Mouse (Mus musculus): ENCODE measurements around the gene Sult2b1. TPM values are rescaled to one million over a fixed set of nuclear protein-coding genes. Genes with fewer than 3 reads are reported as not detected.

Sult2b1 gene
- total RNA-seq, 2 experiments from 2014 or later: 11.8 to 12.0 TPM

- peak; percentile 96 to 97 for DNase-seq (ENCODE audit: low spot score in 2 of 2)
These were observed 16.9 kb upstream of the Sult2b1 start for GRCm38 (mm10) chr7:45801348-45801747.

GRCm38 (mm10) chr7:45800546-45801204 lies 16.2 kb upstream of the Sult2b1 start:
- DNase-seq (ENCODE audit: low spot score in 2 of 2): no peak

DNA sequence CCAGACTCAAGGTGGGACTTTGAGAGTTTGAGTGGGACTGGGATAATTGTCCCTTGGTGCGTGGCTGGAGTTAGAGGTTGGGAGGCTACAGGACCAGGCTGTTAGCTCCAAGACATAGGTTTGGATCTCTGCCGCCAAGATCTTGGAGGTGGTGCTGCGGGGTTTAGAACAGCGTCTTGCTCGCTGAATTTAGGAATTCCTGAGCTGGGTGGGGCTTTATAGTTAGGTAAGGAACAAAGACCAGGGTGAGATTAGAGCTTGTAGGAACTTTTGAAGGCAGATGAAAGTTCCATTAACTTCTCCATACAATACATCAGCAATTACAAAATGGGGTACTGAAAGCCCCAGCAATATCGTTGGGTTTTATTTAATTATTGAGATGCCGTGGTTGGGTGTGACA lies 15.5 kb upstream of the Sult2b1 start:
- no peak for DNase-seq (ENCODE audit: low spot score in 2 of 2)

- DNase-seq (ENCODE audit: low spot score in 2 of 2): no peak
These were observed 14.5 kb upstream of the Sult2b1 start for GRCm38 (mm10) chr7:45798931-45799330.

DNA sequence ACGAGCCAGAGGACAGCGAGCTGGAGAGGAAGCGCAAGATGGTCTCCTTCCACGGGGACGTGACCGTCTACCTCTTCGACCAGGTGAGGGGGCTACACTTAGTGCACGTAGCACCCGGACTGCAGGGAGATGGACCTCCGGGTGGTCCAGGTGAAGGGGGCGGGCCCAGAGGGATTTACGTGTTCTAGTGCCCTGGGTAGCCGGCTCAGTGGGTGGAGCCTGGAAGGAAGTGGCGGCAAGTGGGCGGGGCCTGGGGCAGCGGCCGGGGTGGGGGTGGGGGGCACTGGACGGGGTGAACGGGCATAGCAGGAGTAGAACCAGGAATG lies 14.0 kb upstream of the Sult2b1 start:
- no peak for DNase-seq (ENCODE audit: low spot score in 2 of 2)

- peak in 1 of 2 experiments; percentile 26 for DNase-seq (ENCODE audit: low spot score in 2 of 2)
These were observed 13.4 kb upstream of the Sult2b1 start for GRCm38 (mm10) chr7:45797661-45798510.

GRCm38 (mm10) chr7:45796950-45797349 lies 12.5 kb upstream of the Sult2b1 start:
- DNase-seq (ENCODE audit: low spot score in 2 of 2): no peak

GRCm38 (mm10) chr7:45794971-45795370 lies 10.5 kb upstream of the Sult2b1 start:
- peak in 1 of 2 experiments; percentile 23 for DNase-seq (ENCODE audit: low spot score in 2 of 2)

DNA sequence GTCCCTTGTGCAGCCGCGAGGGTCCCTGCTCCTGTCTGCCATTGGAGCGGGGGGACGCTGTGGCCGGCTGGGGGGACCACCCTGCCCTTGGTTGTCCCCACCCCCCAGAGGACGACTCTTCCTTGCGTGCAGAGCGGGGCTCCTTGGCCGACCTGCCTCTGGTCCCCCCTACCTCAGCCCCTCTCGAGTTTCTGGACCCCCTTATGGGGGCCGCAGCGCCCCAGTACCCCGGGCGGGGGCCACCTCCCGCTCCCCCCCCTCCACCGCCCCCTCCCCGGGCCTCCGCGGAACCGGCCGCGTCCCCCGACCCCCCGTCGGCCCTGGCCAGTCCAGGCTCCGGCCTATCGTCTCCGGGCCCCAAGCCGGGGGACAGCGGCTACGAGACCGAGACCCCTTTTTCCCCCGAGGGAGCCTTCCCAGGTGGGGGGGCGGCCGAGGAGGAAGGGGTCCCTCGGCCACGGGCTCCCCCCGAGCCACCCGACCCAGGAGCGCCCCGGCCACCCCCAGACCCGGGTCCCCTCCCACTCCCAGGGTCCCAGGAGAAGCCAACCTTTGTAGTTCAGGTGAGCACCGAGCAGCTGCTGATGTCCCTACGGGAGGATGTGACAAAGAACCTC lies 9.6 kb upstream of the Sult2b1 start:
- peak in 1 of 2 experiments; percentile 11 for DNase-seq (ENCODE audit: low spot score in 2 of 2)

DNA sequence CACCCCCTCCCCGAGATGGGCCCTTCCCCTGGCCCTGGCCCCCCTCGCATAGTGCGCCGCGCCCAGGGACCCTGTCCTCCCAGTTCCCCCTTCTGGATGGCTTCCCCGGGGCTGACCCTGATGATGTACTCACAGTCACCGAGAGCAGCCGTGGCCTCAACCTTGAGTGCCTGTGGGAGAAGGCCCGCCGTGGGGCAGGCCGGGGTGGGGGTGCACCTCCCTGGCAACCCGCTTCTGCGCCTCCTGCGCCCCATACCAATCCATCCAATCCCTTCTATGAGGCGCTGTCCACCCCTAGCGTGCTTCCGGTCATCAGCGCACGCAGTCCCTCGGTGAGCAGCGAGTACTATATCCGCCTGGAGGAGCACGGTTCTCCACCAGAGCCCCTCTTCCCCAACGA lies 8.8 kb upstream of the Sult2b1 start:
- peak in 1 of 2 experiments; percentile 12 for DNase-seq (ENCODE audit: low spot score in 2 of 2)

DNA sequence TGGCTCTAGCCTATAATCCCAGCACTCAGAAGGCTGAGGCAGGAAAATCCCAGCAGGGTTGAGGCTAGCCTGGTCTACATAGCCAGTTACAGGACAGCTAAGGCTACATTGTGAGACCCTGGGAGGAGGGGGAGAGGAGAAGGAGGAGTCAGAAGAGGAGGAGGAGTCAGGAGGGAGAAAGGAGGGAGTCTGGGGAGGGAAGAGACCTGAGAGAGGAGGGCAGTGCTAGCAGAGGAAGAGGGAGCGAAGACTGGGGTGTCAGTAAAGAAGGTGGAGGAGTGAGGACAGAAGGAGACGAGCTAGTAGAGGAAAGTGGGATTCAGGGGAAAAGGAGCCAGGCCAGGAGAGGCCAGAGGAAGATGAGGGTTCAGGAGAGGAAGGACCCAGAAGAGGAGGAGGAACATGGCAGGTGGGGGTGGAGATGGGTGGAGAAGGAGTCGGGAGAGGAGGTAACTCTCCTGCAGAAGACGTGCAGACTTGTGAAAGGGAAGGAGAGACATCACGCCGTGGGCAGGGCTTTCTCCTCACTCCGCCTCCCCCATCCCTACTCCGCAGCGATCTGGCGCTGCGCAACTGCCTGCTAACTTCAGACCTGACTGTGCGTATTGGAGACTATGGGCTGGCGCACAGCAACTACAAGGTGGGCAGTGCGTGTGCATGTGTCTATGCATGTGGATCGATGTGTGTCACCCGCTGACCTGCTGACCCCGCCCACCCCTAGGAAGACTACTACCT lies 7.5 kb upstream of the Sult2b1 start:
- peak in 1 of 2 experiments; percentile 21 for DNase-seq (ENCODE audit: low spot score in 2 of 2)

DNA sequence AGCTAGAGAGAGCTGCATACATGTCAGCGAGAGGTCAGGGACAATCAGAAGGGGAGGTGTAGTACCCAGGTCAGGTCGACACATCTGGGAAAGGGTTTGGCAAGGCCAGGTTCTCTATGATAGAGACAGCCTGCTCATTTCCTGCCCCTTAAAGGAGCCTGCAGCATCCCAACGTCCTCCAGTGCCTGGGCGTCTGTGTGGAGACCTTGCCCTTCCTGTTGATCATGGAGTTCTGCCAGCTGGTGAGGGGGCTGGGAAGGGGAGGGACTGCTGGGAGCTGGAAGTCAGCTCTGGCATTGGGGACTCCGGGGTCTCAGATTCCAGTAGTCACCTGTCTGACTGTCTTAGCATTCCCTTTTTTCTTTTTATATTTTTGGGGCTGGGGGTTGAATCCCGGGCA lies 6.3 kb upstream of the Sult2b1 start:
- DNase-seq (ENCODE audit: low spot score in 2 of 2): no peak

GRCm38 (mm10) chr7:45787642-45788041 lies 3.2 kb upstream of the Sult2b1 start:
- peak in 1 of 2 experiments; percentile 14 for DNase-seq (ENCODE audit: low spot score in 2 of 2)

- DNase-seq (ENCODE audit: low spot score in 2 of 2): peak in 1 of 2 experiments; percentile 54
These were observed 2.4 kb upstream of the Sult2b1 start for GRCm38 (mm10) chr7:45786661-45787413.

DNA sequence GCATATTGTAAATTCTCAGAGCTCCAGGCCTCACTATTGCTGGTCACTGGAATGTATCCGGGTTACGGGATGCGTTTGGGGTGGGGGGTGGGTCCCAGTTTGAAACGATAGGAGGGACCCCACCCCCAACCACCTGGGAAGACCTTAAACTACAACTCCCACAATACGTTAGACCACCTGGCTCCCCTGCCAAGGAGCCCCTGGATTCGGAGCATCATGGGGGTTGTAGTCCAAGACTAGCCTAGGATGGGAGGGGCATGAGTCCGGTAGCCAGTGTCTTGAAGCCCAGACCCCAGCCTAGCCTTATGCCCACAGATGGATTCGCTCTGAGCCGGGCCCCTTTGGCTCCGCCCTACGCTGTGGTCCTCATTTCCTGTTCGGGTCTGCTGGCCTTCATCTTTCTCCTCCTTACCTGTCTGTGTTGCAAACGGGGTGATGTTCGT lies 1.7 kb upstream of the Sult2b1 start:
- peak in 1 of 2 experiments; percentile 66 for DNase-seq (ENCODE audit: low spot score in 2 of 2)

DNA sequence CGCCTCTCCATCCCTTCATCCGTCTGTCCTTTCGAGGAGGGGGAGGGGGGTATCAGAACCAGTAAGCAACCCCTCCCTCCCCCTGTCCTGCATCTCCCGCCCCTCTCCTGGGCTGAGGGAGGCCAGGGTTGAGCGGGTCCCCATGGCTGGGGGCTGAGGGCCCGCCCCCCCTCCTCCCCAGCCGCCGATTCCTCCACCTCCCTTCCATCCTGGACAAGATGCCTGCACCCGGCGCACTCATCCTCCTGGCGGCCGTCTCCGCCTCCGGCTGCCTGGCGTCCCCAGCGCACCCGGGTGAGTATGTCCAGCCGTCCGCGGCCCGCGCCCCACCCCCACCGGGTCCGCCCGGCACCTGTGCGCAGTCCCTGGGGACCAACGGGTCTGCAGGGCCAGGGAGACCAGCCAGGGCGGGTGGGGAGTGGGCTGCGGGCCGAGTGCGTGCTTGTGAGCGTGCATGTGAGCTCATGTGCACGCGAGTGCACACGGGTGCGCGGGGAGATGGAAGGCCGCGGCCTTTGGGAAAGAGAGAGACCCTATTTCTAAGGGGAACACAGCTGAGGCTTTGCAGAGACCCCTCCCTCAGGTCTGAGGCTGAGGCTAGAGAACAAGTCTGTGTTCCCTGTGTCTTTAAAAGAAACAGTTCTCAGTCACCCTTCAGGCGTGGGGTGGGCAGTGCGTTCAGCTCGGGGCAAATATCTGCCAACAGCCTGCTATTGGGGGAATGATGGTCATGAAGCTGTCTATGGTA lies 1.1 kb upstream of the Sult2b1 start:
- DNase-seq (ENCODE audit: low spot score in 2 of 2): peak; percentile 63 to 75

DNA sequence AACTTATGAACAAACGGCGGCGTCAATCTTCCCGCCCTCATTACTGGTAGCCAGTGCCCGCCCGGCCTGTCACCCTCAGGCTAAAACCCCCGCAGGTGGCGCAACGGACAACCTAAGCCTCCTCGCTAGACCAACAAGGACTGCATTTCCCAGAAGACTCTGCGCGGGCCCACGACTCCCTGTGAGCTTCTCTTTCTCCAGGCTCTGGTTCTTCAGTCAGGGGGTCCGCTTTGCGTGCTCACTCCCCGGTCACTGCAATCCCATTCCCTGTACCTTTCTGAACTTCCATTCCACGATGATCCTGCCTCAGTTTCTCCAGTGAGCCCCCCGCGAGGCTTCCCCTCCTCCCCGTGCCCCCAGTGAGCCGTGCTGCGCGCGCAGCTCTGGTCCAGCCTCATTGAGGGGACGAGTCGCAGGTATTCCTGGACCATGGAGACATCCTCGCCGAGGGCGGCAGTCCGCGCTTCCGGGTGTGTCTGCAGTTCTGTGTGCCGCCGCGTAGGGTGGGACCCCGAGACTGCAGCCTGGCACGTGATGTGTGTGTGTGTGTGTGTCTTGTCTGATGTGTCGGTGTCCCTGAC lies 868 bp downstream of the Sult2b1 start, which contains the start of gene Lmtk3:
Lmtk3 (plus strand) TSS at position 228 of the 581 bp plus-strand sequence.
- DNase-seq (ENCODE audit: low spot score in 2 of 2): peak; percentile 69 to 80

- no peak for DNase-seq (ENCODE audit: low spot score in 2 of 2)
These were observed 2.2 kb downstream of the Sult2b1 start for GRCm38 (mm10) chr7:45782271-45782670.

GRCm38 (mm10) chr7:45779081-45779641 lies 5.3 kb downstream of the Sult2b1 start:
- no peak for DNase-seq (ENCODE audit: low spot score in 2 of 2)
